Mouse (Mus musculus): Measurements from ENCODE around the gene Gm13279.
"Not testable (repeated sequence)": the region's sequence is repeated elsewhere in the genome, so short reads cannot be mapped to it uniquely, and the experiment has no call there.

Gm13279 gene

DNA sequence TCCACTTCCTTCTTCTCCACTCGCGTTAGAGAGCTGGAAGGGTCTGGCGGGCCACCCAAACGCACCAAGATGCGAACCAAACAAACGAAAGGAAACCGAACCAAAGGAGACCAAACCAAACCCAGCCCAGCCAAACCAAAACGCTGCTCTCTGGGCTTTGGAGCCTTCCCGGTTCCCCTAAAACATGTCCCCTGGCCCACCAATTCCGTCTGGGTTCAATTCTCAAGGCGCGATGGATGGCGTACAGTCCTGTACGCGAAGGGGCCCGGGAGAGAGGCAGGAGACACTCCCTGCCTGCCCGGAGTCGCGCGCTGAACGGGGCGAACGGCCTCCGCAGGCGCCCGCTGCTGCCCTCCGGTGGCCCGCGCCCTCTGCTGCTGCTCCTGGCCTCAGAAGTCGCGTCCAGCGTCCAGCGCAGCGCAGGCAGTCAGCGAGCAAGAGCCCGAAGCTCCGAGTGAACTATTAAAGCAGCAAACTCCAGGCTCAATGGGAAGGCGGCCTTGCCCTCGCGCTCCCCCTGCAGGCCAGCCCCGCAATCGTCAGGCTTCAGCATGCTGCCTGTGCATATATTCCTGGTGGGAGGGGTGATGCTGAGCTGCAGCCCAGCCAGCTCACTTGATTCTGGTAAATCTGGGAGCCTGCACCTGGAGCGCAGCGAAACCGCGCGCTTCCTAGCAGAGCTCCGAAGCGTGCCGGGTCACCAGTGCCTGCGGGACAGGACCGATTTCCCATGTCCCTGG lies 3.1 kb upstream of the Gm13279 start, which contains the start of gene Gm13275:
TSS of gene Gm13275 (plus strand) at position 552 of the 740 bp plus-strand sequence.
- peak; percentile 43 for DNase-seq (ENCODE audit: low spot score)

DNA sequence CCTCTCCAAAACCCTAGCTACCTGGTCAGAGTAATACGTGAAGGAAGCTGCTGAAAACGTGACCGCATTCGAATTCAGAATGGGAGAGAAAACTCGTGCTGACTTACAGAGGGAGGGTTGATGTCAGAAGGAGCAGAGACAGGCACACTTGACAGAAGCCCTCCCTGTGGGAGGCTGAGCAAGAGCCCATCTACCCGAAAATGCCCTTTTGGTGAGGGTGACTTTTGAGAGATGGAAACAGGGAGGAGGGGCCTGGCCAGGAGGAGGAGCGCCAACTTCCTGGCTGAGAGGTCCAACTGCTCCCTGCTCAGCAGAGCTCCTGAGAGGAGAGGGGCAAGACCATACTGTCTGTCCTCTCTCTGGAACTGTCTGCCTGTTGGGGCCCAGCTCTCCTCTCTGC lies 2.2 kb downstream of the Gm13279 start, which contains the start of gene Gm13285:
TSS of gene Gm13285 (plus strand) at position 301 of the 400 bp plus-strand sequence.
- not testable (repeated sequence) for DNase-seq (ENCODE audit: low spot score)

DNA sequence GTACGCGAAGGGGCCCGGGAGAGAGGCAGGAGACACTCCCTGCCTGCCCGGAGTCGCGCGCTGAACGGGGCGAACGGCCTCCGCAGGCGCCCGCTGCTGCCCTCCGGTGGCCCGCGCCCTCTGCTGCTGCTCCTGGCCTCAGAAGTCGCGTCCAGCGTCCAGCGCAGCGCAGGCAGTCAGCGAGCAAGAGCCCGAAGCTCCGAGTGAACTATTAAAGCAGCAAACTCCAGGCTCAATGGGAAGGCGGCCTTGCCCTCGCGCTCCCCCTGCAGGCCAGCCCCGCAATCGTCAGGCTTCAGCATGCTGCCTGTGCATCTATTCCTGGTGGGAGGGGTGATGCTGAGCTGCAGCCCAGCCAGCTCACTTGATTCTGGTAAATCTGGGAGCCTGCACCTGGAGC lies 5.8 kb downstream of the Gm13279 start, which contains the start of gene Gm13287:
TSS of gene Gm13287 (plus strand) at position 301 of the 400 bp plus-strand sequence.
- DNase-seq (ENCODE audit: low spot score), result not testable (repeated sequence)

DNA sequence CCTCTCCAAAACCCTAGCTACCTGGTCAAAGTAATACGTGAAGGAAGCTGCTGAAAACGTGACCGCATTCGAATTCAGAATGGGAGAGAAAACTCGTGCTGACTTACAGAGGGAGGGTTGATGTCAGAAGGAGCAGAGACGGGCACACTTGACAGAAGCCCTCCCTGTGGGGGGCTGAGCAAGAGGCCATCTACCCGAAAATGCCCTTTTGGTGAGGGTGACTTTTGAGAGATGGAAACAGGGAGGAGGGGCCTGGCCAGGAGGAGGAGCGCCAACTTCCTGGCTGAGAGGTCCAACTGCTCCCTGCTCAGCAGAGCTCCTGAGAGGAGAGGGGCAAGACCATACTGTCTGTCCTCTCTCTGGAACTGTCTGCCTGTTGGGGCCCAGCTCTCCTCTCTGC lies 8.0 kb downstream of the Gm13279 start, which contains the start of gene Gm13288:
TSS of gene Gm13288 (plus strand) at position 301 of the 400 bp plus-strand sequence.
- DNase-seq (ENCODE audit: low spot score), result not testable (repeated sequence)

DNA sequence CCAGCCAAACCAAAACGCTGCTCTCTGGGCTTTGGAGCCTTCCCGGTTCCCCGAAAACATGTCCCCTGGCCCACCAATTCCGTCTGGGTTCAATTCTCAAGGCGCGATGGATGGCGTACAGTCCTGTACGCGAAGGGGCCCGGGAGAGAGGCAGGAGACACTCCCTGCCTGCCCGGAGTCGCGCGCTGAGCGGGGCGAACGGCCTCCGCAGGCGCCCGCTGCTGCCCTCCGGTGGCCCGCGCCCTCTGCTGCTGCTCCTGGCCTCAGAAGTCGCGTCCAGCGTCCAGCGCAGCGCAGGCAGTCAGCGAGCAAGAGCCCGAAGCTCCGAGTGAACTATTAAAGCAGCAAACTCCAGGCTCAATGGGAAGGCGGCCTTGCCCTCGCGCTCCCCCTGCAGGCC lies 8.6 kb downstream of the Gm13279 start:
- DNase-seq (ENCODE audit: low spot score), result not testable (repeated sequence)

DNA sequence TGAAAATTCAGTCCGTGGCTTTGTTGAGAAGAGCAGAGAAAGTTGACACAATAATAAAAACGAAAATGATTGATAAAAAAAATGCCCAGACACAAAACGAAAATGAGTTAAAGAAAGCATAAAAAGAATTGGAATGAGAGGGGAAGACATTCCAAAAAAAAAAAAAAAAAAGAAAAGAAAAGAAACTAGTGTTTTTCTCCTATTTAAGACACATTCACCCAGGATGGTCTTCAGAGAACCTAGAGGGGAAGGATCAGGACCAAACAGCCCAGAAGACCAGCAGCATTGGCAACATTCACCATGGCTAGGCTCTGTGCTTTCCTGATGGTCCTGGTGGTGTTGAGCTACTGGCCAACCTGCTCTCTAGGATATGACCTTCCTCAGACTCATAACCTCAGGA lies 18.7 kb downstream of the Gm13279 start, which contains the start of gene Ifna7:
TSS of gene Ifna7 (plus strand) at position 301 of the 400 bp plus-strand sequence.
- no peak for DNase-seq (ENCODE audit: low spot score)

DNA sequence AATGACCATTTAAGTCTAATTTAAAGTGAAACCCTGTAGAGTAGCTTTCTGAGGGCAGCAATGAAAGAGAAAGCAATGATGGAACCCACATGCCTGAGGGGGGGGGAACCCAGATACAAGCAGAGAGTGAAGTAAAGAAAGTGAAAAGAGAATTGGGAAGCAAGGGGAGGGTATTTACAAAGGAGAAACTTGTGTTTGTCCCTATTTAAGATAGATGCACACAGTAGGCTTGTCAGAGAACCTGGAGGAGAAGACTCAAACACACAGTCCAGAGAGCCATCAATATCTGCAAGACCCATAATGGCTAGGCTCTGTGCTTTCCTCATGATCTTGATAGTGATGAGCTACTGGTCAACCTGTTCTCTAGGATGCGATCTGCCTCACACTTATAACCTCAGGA lies 22.5 kb downstream of the Gm13279 start, which contains the start of gene Ifna11:
TSS of gene Ifna11 (plus strand) at position 301 of the 400 bp plus-strand sequence.
- DNase-seq (ENCODE audit: low spot score), result no peak

DNA sequence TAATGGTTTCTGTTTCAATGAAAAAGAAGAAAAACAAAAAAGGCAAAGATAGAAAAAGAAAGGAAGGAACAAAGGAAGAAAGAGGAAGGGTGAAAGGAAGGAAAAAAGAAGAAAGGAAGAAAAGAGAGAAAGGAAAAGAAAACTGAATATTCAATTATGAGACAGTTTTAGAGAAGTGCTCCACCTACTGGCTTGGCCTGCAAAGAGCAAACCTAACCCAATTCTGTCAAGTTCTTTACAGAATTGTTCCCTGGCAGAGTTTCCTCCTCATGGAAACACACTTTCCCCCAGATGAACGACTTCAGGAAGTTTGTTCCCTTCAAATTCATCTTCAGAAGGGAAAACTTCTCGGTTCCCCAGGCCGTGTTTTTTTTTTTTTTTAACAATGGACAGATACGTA lies 25.8 kb downstream of the Gm13279 start:
- DNase-seq (ENCODE audit: low spot score), result no peak

DNA sequence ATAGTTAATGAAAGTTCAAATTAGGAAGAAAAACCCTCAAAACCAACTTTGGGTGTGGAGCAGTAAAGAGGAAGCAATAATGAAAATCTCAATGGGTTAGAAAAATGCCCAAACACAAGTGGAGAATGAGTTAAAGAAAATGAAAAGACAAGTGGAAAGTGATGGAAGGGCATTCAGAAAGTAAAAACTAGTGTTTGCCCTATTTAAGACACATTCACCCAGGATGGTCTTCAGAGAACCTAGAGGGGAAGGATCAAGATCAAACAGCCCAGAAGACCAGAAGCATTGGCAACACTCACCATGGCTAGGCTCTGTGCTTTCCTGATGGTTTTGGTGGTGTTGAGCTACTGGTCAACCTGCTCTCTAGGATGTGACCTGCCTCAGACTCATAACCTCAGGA lies 29.9 kb downstream of the Gm13279 start, which contains the start of gene Ifna6:
TSS of gene Ifna6 (plus strand) at position 301 of the 400 bp plus-strand sequence.
- DNase-seq (ENCODE audit: low spot score), result not testable (repeated sequence)

DNA sequence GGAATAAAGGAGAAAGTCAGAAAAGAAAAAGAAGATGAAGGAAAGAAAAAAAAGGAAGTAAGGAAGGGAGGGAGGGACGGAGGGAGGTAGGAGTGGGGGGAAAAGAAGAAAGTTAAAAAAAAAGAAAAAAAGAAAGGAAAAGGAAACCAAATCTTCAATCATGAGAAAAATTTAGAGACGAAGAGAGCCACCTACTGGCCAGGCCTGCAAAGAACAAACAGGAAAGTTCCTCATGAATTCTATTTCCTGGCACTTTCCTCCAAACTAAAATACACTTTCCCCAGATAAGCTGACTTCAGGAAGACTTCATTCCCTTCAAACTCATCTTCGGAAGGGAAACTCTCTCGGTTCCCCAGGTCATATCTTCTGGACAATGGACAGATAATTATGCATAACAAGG lies 33.3 kb downstream of the Gm13279 start:
- DNase-seq (ENCODE audit: low spot score), result no peak

DNA sequence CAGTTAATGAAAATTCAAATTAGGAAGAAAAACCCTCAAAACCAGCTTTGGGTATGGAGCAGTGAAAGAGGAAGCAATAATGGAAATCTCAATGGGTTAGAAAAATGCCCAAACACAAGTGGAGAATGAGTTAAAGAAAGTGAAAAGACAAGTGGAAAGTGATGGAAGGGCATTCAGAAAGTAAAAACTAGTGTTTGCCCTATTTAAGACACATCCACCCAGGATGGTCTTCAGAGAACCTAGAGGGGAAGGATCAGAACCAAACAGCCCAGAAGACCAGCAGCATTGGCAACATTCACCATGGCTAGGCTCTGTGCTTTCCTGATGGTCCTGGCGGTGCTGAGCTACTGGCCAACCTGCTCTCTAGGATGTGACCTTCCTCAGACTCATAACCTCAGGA lies 38.0 kb downstream of the Gm13279 start, which contains the start of gene Ifna5:
TSS of gene Ifna5 (plus strand) at position 301 of the 400 bp plus-strand sequence.
- DNase-seq (ENCODE audit: low spot score), result not testable (repeated sequence)

DNA sequence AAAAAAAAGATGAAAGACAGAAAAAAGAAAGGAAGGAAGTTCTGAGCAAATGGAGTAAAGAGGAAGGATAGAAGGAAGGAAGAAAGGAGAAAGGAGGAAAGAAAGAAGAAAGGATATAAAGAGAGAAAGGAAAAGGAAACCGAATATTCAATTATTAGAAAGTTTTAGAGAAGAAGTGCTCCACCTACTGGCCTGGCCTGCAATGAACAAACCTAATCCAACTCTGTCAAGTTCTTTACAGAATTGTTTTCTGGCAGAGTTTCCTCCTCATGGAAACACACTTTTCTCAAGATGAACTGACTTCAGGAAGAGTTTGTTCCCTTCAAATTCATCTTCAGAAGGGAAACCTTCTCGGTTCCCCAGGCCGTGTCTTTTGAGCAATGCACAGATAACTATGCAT lies 41.6 kb downstream of the Gm13279 start:
- no peak for DNase-seq (ENCODE audit: low spot score)

DNA sequence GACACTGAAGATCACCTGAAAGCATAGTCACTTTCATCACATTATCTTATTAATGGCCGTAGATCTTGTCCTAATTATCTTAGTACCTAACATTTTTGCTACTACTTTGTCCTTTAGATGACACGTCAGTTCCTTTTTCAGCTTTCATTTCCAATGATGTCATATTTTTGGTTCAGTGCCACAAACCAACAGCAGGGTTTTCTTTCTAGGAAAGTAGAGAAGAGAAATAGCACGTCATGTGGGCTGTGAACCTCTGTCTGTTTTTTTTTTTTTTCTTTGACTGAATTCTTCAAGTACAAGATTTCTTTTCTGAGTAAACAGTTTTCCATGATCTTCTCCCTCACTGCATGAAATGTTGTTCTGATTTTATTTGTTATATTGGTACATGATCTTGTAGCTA lies 42.9 kb downstream of the Gm13279 start:
- no peak for DNase-seq (ENCODE audit: low spot score)

DNA sequence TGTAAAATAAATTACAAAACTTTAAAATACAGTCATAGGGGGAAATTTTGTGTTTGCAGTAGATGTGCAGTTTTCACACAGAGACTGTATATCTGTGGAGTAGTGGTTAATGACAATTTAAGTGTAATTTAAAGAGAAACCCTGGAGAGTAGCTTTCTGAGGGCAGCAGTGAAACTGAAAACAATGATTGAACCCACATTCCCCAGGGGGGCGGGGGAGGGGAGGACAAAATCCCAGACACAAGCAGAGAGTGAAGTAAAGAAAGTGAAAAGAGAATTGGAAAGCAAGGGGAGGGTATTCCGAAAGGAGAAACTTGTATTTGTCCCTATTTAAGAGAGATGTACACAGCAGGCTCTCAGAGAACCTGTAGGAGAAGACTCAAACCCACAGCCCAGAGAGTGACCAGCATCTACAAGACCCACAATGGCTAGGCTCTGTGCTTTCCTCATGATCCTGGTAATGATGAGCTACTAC lies 44.3 kb downstream of the Gm13279 start, which contains the start of gene Ifna4:
TSS of gene Ifna4 (plus strand) at position 424 of the 474 bp plus-strand sequence.
- no peak for DNase-seq (ENCODE audit: low spot score)

DNA sequence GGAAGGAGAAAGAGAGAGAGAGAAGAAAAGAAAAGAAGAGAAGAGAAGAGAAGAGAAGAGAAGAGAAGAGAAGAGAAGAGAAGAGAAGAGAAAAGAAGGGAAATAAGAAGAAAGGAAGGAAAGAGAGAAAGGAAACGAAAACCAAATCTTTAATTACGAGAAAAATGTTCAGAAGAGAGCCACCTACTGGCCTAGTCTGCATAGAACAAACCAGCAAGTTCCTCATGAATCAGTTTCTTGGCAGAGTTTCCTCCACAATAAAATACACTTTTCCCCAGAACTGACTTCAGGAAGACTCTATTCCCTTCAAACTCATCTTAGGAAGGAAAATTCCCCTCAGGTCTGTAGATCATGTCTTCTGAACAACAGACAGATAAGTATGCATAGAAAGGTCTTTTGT lies 48.1 kb downstream of the Gm13279 start:
- DNase-seq (ENCODE audit: low spot score), result no peak

Measured in left cerebral cortex, adult 11 months (tissue).